Mouse (Mus musculus): ENCODE results near the gene Nek9.
A peak's percentile ranks its signal among the peaks of the same experiment; 100 is the strongest.

Gene Nek9

GRCm38 (mm10) chr12:85339243-85339729 lies at the start of gene Nek9:
Nek9 (minus strand) TSS chr12:85339362.
- peak; percentile 90 for DNase-seq (ENCODE audit: low read depth, low spot score)

DNA sequence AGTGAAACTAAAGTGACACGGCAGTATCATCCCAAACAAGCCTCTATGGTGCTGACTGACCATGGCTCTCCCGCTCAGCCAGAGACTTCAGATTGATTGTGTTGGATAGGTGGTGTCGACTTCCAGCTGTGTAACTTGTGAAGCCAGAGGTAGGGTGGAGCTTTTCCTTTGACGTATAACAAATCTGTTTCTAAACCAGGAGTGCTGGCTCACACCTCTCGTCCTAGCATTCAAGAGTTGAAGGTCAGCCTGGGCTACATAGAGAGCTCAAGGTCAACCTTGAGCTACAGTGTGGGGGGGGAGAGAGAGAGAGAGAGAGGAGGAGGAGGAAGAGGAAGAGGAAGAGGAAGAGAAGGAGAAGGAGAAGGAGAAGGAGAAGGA lies 46.8 kb upstream of the Nek9 start:
- DNase-seq (ENCODE audit: low read depth, low spot score), result peak; percentile 75

DNA sequence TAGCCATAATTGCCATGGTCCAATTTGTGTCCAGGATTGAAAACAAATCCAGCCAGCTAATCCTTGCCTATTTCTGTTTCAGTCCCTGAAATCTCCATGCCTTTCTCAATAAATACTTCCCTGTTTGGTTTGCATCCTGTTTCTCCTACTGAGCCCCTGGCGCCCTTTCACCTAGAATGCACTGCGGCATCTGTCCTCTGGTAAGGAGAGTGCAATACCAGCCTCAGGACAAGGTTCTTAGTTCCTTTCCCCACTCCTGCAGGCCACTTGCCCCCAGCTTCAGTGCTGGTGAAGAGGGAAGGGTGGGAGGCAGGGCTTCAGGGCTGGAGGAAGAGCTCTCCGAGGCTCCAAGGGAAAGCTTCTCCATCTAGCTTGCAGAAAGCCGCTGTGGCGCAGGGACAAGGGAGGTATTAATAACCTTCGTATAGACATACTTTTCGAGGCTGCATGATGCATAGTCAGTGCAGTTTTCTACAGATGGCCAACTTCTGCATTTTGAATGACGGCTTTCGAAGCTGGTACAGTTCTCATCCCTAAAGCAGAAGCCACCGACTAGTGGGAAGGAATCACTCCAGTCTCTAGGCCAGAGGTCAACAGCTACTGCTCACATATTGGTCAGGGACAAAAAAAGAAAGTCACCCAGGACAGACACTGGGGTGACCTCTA lies 46.3 kb upstream of the Nek9 start:
- DNase-seq (ENCODE audit: low read depth, low spot score), result no peak

DNA sequence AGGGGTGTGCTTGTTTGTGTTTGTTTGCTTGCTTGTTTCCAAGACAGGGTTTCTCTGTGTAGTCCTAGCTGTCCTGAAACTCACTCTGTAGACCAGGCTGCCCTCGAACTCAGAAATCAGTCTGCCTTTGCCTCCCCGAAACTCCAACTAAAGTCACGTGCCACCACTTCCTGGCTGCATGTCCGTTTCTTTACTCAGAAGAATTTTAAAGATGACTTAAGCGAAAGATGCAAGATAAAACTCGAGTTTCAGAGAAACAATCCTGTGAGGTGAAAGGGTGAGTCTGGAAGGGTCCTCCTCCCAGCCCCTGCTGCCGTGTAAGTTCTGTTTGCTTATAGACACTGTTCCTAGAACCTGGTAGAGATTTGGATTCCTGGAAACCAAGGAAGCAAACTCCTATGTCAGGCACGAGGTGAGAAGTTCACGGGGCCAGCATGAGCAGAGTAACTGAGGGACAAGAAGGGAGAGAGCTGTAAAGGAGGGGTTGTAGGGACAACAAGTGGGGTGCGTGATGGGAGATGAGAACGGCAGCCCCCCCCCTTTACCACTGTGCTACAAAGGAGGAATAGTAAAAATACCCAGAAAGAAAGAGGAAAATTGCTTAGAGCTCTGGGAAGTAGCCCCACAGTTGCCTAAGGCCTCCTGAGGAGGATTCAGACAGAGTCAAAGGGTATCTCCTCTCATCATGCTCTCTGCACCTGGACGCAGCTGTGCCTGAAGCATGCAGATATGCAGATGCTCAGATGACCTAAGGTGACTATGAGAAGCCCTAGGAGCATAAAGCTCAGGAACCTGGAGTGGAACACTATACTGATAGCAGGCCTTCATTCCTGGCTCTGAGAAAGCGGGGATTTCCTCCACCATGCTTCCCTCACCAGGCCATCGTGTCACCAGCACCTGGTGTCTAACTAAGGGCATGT lies 43.9 kb upstream of the Nek9 start:
- no peak for DNase-seq (ENCODE audit: low read depth, low spot score)

DNA sequence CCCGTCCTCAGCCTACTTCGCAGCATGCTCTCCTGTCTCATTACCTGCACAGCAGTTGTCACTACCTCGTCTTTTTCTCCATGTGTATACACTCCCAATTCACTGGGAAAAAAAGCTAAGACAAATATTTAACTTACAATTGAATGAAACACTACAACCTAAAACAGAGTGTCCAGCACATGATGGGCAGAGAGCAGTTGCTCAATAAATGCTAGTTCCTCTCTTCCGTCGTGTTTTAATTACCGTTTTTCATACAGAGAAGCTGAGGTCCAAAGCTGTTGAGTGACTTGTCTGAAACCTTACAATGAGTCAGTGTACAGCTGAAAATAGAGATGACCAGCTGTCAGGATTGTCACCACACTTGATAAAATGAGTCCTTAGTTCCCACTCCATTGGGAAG lies 42.4 kb upstream of the Nek9 start:
- no peak for DNase-seq (ENCODE audit: low read depth, low spot score)

DNA sequence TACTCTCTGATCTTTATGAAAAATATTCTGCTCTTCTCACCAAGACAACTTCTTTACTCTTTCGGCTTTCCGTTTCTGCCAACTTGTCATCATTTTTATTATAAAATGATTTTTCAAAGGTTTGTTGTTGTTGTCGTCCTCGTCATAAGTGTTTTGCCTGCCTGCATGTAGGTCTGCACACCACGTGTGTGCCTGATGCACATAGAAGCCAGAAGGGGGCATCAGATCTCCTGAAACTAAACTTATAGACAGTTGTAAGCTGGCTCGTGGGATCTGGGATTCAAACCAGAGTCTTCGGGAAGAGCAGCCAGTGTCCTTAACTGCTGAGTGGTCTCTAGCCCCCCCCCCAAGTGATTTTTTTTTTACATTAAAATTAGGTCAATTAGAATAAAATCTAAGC lies 41.8 kb upstream of the Nek9 start:
- peak; percentile 80 for DNase-seq (ENCODE audit: low read depth, low spot score)

GRCm38 (mm10) chr12:85380308-85380707 lies 41.1 kb upstream of the Nek9 start:
- DNase-seq (ENCODE audit: low read depth, low spot score), result no peak

DNA sequence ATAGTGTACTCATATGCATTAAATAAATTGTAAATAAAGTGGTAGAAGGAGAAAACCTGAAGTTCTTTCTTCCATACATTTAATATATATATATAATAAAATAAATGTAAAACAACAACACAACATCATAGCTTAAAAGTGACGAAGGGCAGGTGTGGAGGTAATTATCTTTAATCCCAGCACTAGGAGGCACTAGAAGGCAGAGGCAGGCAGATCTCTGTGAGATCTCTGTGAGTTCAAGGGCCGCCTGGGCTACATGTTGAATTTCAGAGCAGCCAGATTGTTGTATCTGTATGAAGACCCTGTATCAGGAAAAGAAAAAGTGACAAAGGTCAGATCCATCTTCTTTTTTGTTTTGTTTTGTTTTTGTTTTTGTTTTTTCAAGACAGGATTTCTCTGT lies 39.1 kb upstream of the Nek9 start:
- DNase-seq (ENCODE audit: low read depth, low spot score), result no peak

GRCm38 (mm10) chr12:85374561-85375272 lies 35.6 kb upstream of the Nek9 start, which contains the start of gene Tmed10:
Tmed10 (minus strand) TSS chr12:85374847.
- DNase-seq (ENCODE audit: low read depth, low spot score), result peak; percentile 95

DNA sequence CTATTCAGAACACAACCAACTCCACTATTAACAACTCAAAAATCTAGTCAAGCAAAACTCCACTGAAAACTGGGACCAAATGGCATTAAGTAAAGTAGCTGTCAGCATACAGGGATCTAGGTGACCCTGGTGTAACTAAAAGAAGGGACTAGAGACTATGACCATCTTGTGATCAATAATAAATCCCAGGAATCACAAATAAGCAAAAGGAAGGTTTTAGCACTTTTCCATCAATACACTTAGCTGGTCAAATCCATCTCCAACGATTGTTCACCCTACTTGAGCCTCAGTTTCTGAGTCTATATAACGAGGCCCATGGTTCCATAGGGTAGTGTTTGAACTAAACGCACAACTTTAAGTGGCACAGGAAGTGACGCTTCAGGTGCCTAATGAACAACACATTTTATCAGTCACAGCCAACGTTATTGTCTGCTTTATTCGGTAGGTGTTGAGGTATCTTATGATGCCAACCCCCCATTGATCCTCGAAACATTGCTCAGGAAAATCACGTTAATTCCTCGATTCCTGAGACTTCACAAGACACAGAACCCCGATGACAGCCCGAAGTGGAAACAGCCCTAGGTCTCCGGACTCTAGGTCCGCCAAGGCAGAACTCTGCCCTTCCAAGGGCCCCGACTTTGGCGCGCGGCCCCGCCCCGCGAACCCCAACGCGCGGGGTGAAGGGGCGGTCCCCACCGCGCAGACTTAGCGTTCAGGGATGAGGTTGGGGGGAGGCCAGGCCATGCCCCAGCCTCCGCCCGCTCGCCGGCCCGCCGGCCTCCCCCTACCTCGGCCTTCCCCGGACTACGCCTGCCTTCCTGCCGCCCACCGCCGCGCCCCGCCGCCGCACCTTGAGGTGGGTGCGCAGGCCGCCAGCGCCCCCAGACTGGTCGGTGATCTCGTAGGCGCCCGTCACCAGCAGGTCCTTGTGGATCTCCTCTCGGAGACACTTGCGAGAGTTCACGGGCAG lies 34.7 kb upstream of the Nek9 start:
- DNase-seq (ENCODE audit: low read depth, low spot score), result peak; percentile 20

DNA sequence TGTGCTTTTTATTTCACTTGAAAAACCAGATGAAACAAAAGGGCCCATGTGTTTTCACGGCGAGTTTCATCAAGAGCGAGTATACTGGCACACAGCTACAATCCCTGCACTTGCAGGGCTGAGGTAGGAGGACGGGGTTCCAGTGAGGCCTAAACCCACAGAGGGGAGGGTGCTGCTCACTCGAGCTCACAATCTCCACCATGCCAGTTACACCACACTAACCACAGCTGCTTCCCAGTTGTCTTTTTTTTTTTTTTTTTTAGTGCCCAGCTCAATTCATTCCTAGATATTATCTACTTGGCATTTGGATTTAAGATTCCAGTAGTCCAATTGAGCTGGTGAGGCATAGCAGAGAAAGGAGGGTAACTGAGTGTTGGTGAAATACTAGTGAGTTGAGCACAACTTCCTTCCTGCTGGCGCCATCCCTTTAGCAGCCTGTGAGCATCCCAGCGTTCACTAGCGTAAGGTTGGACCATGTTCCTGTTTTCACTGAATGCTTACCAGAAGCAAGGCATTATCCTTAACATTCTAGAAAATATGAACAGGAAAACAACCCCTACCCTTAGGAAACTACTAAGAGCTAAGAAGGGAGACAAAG lies 33.0 kb upstream of the Nek9 start:
- DNase-seq (ENCODE audit: low read depth, low spot score), result no peak

DNA sequence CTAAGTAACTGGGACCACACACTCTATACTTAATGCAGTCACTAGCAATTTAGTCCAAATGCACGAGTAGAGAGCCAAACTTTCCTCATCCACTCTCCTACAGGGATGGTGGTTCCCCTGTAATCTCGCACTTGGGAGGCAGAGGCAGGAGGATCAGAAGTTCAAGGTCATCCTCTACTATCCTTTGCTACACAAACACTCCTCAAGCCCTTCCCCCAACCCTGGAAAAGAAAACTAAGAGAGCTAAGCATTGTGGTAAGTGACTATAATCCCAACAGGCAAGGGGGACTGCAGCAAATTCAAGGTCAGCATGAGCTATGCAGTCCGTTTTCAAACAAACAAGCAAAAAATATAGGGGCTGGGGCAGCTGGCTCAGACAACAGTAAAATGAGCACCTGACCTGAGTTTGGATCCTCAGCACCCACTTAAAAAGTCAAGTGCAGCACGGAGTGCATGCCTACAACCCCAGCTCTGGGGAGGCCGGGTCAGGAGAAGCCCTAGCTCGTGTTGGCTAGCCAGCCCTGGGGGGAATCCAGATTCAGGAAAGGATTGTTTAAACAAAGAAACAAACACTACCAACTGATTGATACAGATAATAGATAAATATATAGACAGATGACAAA lies 29.4 kb upstream of the Nek9 start:
- peak; percentile 65 for DNase-seq (ENCODE audit: low read depth, low spot score)

DNA sequence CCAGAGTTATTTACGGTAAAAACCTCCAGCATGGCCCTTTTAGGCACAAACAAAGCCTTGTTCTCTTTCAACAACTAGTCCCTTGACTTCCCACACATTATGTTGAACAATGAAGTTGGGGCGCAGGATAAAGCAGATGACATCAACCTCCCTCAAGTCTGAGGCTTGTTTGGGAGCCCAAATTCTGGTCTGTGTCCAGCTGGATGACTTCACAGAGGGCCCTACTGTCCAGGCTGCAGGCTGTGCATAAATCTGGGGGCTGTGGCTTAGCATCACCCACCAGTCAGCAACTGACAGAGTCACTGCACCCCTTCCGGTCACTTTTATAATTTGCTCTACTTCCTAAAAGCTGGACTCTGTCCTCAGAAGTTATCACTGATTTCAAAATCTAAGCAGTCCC lies 27.1 kb upstream of the Nek9 start:
- DNase-seq (ENCODE audit: low read depth, low spot score), result no peak

- DNase-seq (ENCODE audit: low read depth, low spot score), result no peak
Measured at GRCm38 (mm10) chr12:85362510-85362909, 23.3 kb upstream of the Nek9 start.

GRCm38 (mm10) chr12:85361580-85361979 lies 22.4 kb upstream of the Nek9 start:
- DNase-seq (ENCODE audit: low read depth, low spot score), result no peak

- DNase-seq (ENCODE audit: low read depth, low spot score), result no peak
Measured at GRCm38 (mm10) chr12:85361165-85361564, 22.0 kb upstream of the Nek9 start.

GRCm38 (mm10) chr12:85354061-85354460 lies 14.9 kb upstream of the Nek9 start:
- DNase-seq (ENCODE audit: low read depth, low spot score), result peak; percentile 32

GRCm38 (mm10) chr12:85350407-85351232 lies 11.5 kb upstream of the Nek9 start:
- no peak for DNase-seq (ENCODE audit: low read depth, low spot score)

- DNase-seq (ENCODE audit: low read depth, low spot score), result no peak
Measured at GRCm38 (mm10) chr12:85348338-85348737, 9.2 kb upstream of the Nek9 start.
